Mouse (Mus musculus) right cerebral cortex, postnatal 10 days (tissue): ENCODE measurements at regions not wholly inside any gene's neighbourhood (a gene's known extent, or its start where the extent isn't known, plus 50 kb on each side); places are given as distances from the start of the nearest gene placed in this dataset.
"Not testable (repeated sequence)": the region's sequence is repeated elsewhere in the genome, so short reads cannot be mapped to it uniquely, and the experiment has no call there.

Source experiments
- DNase-seq, 2 experiments: peaks; one replicate each; pipeline ENCODE4 v3.0.0; 2021; ENCODE audit warnings: low spot score in 2 of 2

GRCm38 (mm10) chr13:3216070-3216469, 321.8 kb upstream of the Gdi2 start:
- DNase-seq, result peak; percentile 16 to 20

- DNase-seq, result not testable (repeated sequence)
Measured at GRCm38 (mm10) chr13:3221005-3221621, 316.8 kb upstream of the Gdi2 start.

- peak in 1 of 2 experiments; percentile 17 for DNase-seq
Measured at GRCm38 (mm10) chr13:3221622-3222021, 316.2 kb upstream of the Gdi2 start.

GRCm38 (mm10) chr13:3258379-3258778, 279.5 kb upstream of the Gdi2 start:
- DNase-seq, result no peak

GRCm38 (mm10) chr13:3276130-3276529, 261.7 kb upstream of the Gdi2 start:
- DNase-seq, result not testable (repeated sequence)
